Mouse (Mus musculus) Patski (cell line): Measurements from ENCODE around the gene Eef1akmt1. TPM values are rescaled to one million over a fixed set of nuclear protein-coding genes. Genes with fewer than 3 reads are reported as not detected.

ENCODE experiments used
- ATAC-seq: fragments of 100-300 bp; one replicate; pipeline ENCODE4 v1.8.0; 2021
- CTCF ChIA-PET: fragments of 350-600 bp; sonication (Branson Sonifier 250); formaldehyde crosslinking; loops from one replicate; lab custom pipeline; 2022; ENCODE audit warnings: inconsistent platforms; lab: Charles Lee
- POLR2A ChIA-PET: fragments of 350-600 bp; sonication (Branson Sonifier 250); formaldehyde crosslinking; loops from one replicate; lab custom pipeline; 2022; ENCODE audit warnings: antibody characterized with exemption, inconsistent platforms; lab: Charles Lee
- DNase-seq: peaks from one replicate; pipeline ENCODE4 v3.0.0-alpha.2; 2011; ENCODE audit warnings: low read depth, low spot score
- H3K27me3 ChIP-seq: fragments of 371-371 bp; one replicate; pipeline ENCODE4 v1.5.1; 2021
- CTCF ChIP-seq: fragments of 100-300 bp; IDR thresholded peaks from one replicate; pipeline ENCODE4 v1.5.1; 2021
- in situ Hi-C: fragments of 300-500 bp; cut with MboI; formaldehyde crosslinking; loops from 3 replicates; pipeline ENCODE4 v1.11.1; 2018; ENCODE audit warnings: low pct_unique_long_range_greater_than_20kb, mixed read lengths
- polyA plus RNA-seq: library from polyadenylated mRNA; unstranded; gene quantifications from one replicate; pipeline ENCODE4 v1.2.3, GENCODE M21; 2021

Eef1akmt1 gene
- polyA plus RNA-seq, 1 experiment from 2014 or later: 28.1 TPM

- no peak for TF ChIP-seq CTCF
- POLR2A ChIA-PET: no interaction called here
- ATAC-seq (no peak), DNase-seq (no peak)
- in situ Hi-C loops: no loop called here
- no peaks in the 10 kb centered on the region for H3K27me3 ChIP-seq
- CTCF ChIA-PET: interaction anchor here (1.3 to 1.5 kb wide), 2 partner anchors 12 to 17 kb away, joined by 3 to 4 read pairs; no protein-coding TSS in a partner anchor
Observed at GRCm38 (mm10) chr14:57534961-57535360, 36.5 kb downstream of the Eef1akmt1 start.

GRCm38 (mm10) chr14:57534346-57534745, 37.1 kb downstream of the Eef1akmt1 start:
- no peaks in the 10 kb centered on the region for H3K27me3 ChIP-seq
- no peak for TF ChIP-seq CTCF
- ChIA-PET POLR2A (interaction anchor here (0.9 kb wide), 1 partner anchor 42 kb away, joined by 3 read pairs; no protein-coding TSS in a partner anchor), CTCF (interaction anchor here (1.5 to 1.9 kb wide), 2 partner anchors 16 to 84 kb away, joined by 3 to 6 read pairs; no protein-coding TSS in a partner anchor)
- ATAC-seq: no peak
- DNase-seq: no peak
- in situ Hi-C loops: no loop called here

GRCm38 (mm10) chr14:57533841-57534240, 37.6 kb downstream of the Eef1akmt1 start:
- in situ Hi-C loops: no loop called here
- no peaks in the 10 kb centered on the region for H3K27me3 ChIP-seq
- CTCF ChIA-PET: interaction anchor here (0.6 to 1.9 kb wide), 5 partner anchors 15 to 84 kb away, joined by 3 to 6 read pairs (median 3); no protein-coding TSS in a partner anchor
- ATAC-seq (no peak), DNase-seq (no peak)
- no peak for TF ChIP-seq CTCF
- POLR2A ChIA-PET: interaction anchor here (0.9 kb wide), 1 partner anchor 43 kb away, joined by 3 read pairs; no protein-coding TSS in a partner anchor

GRCm38 (mm10) chr14:57533214-57533613, 38.2 kb downstream of the Eef1akmt1 start:
- peak; percentile 93 for TF ChIP-seq CTCF
- no peaks in the 10 kb centered on the region for H3K27me3 ChIP-seq
- ChIA-PET POLR2A (no interaction called here), CTCF (interaction anchor here (0.6 to 1.9 kb wide), 4 partner anchors 24 to 85 kb away, joined by 3 to 6 read pairs (median 4); no protein-coding TSS in a partner anchor)
- DNase-seq (no peak), ATAC-seq (no peak)
- in situ Hi-C loops: no loop called here

GRCm38 (mm10) chr14:57532577-57532976, 38.8 kb downstream of the Eef1akmt1 start:
- CTCF ChIA-PET: interaction anchor here (1.7 to 1.9 kb wide), 2 partner anchors 25 to 86 kb away, joined by 5 to 6 read pairs; no protein-coding TSS in a partner anchor
- TF ChIP-seq CTCF: no peak
- no peak for DNase-seq
- no peak for ATAC-seq
- H3K27me3 ChIP-seq: no peaks in the 10 kb centered on the region
- in situ Hi-C loops: no loop called here
- POLR2A ChIA-PET: no interaction called here

- in situ Hi-C loops: loop anchor here (5.0 kb wide), 1 partner anchor 77 kb away; no protein-coding TSS in a partner anchor
- DNase-seq: no peak
- H3K27me3 ChIP-seq: no peaks in the 10 kb centered on the region
- no peak for ATAC-seq
- ChIA-PET POLR2A (no interaction called here), CTCF (interaction anchor here (0.6 to 1.4 kb wide), 5 partner anchors 17 to 339 kb away, joined by 3 read pairs; no protein-coding TSS in a partner anchor)
- TF ChIP-seq CTCF: no peak
Observed at GRCm38 (mm10) chr14:57529786-57530515, 41.5 kb downstream of the Eef1akmt1 start.

- in situ Hi-C loops: loop anchor here (5.0 kb wide), 1 partner anchor 78 kb away; no protein-coding TSS in a partner anchor
- DNase-seq (no peak), ATAC-seq (no peak)
- peaks cover 5% of the 10 kb centered on the region for H3K27me3 ChIP-seq
- CTCF ChIA-PET: interaction anchor here (0.6 to 1.4 kb wide), 3 partner anchors 17 to 340 kb away, joined by 3 read pairs; no protein-coding TSS in a partner anchor
- TF ChIP-seq CTCF: no peak
- POLR2A ChIA-PET: no interaction called here
Observed at GRCm38 (mm10) chr14:57529086-57529785, 42.2 kb downstream of the Eef1akmt1 start.

- DNase-seq: no peak
- H3K27me3 ChIP-seq: peaks cover 8% of the 10 kb centered on the region
- ATAC-seq: no peak
- ChIA-PET CTCF (interaction anchor here (1.0 kb wide), 1 partner anchor 28 kb away, joined by 3 read pairs; no protein-coding TSS in a partner anchor), POLR2A (interaction anchor here (0.6 kb wide), 1 partner anchor 55 kb away, joined by 7 read pairs; no protein-coding TSS in a partner anchor)
- in situ Hi-C loops: loop anchor here (5.0 kb wide), 1 partner anchor 80 kb away; no protein-coding TSS in a partner anchor
- TF ChIP-seq CTCF: no peak
Observed at GRCm38 (mm10) chr14:57527598-57527997, 43.8 kb downstream of the Eef1akmt1 start.

GRCm38 (mm10) chr14:57527122-57527521, 44.3 kb downstream of the Eef1akmt1 start:
- H3K27me3 ChIP-seq: peaks cover 8% of the 10 kb centered on the region
- ATAC-seq (no peak), DNase-seq (no peak)
- TF ChIP-seq CTCF: no peak
- CTCF ChIA-PET: no interaction called here
- POLR2A ChIA-PET: no interaction called here
- in situ Hi-C loops: loop anchor here (5.0 kb wide), 1 partner anchor 80 kb away; no protein-coding TSS in a partner anchor

GRCm38 (mm10) chr14:57526050-57526623, 45.3 kb downstream of the Eef1akmt1 start:
- no peak for ATAC-seq
- ChIA-PET CTCF (no interaction called here), POLR2A (no interaction called here)

More at GRCm38 (mm10) chr14:57526050-57526623, 45.3 kb downstream of the Eef1akmt1 start:
- H3K27me3 ChIP-seq: peaks cover 8% of the 10 kb centered on the region
- no peak for TF ChIP-seq CTCF
- no peak for DNase-seq
- in situ Hi-C loops: loop anchor here (5.0 kb wide), 1 partner anchor 81 kb away; no protein-coding TSS in a partner anchor
